In genomic region chr9:59134171-59135041, GRCm38 (mm10) we compare ENCODE assay signal across 9 mouse cellular contexts.
DNase-seq lines count a peak whose midpoint lies in the region; ATAC-seq lines count a peak whose summit lies in the region.
"Had no signal": no experiment of that assay in that cellular context is flagged by ENCODE, and none has a peak within 500 bp of the region (broad histone marks: within the 10 kb centered on the region; RNA-seq: fewer than 3 reads in every experiment).

No protein-coding gene starts in this region.

- H3K27me3 ChIP-seq in forebrain, embryonic 10.5 days (ENCODE audit: poor library complexity, severe bottlenecking) = no peaks in the 10 kb centered on the region
- no peaks in the 10 kb centered on the region for H3K27me3 ChIP-seq in forebrain, embryonic 11.5 days (ENCODE audit: control insufficient read depth, insufficient read depth, low read length)
- no peaks in the 10 kb centered on the region for H3K27me3 ChIP-seq in embryonic facial prominence, embryonic 14.5 days (replicated peaks; ENCODE audit: control insufficient read depth, insufficient read depth, low read length)
- H3K27me3 ChIP-seq in midbrain, embryonic 16.5 days (ENCODE audit: control insufficient read depth, insufficient read depth, low read depth, low read length) = no peaks in the 10 kb centered on the region

- H3K27ac ChIP-seq in forebrain, embryonic 10.5 days = peak overlapping the region; percentile 77
- H3K27ac ChIP-seq in forebrain, embryonic 11.5 days (ENCODE audit: low read depth, low read length) = no peak overlapping the region
- peak overlapping the region; percentile 66 for H3K27ac ChIP-seq in embryonic facial prominence, embryonic 14.5 days (replicated peaks; ENCODE audit: low read depth, low read length)
- peak overlapping the region; percentile 52 for H3K27ac ChIP-seq in midbrain, embryonic 16.5 days (ENCODE audit: low read length)

- no peak for ATAC-seq in forebrain, embryonic 11.5 days (replicated peaks; ENCODE audit: low FRiP score)
- ATAC-seq in embryonic facial prominence, embryonic 14.5 days (ENCODE audit: low read depth) = peak; percentile 92
- ATAC-seq in midbrain, embryonic 16.5 days = no peak

- peak; percentile 21 for DNase-seq in forebrain, embryonic 10.5 days (ENCODE audit: extremely low spot score, low spot score)
- DNase-seq in forebrain, embryonic 11.5 days (ENCODE audit: low spot score) = no peak
- peak; percentile 86 for DNase-seq in embryonic facial prominence, embryonic 14.5 days (ENCODE audit: low spot score)
- peak; percentile 14 to 41 for DNase-seq in heart, postnatal 14 days
- DNase-seq in left cerebral cortex, adult 11 months (ENCODE audit: low spot score) = peak; percentile 15
- DNase-seq in urinary bladder, postnatal 25 days (ENCODE audit: low spot score) = peak; percentile 8
- no peak for DNase-seq in spleen, postnatal 14 days (ENCODE audit: low spot score in 2 of 2)

- peaks cover 18% of the 10 kb centered on the region for H3K4me1 ChIP-seq in forebrain, embryonic 10.5 days
- H3K4me1 ChIP-seq in forebrain, embryonic 11.5 days (replicated peaks; ENCODE audit: control insufficient read depth, insufficient read depth, low read length) = no peaks in the 10 kb centered on the region; the same call in 1 of the 2 replicates
- H3K4me1 ChIP-seq in embryonic facial prominence, embryonic 14.5 days (ENCODE audit: control insufficient read depth, insufficient read depth, low read length) = peaks cover 16% of the 10 kb centered on the region; the same call in 1 of the 2 replicates
- peaks cover 14% of the 10 kb centered on the region; the same call in 1 of the 2 replicates for H3K4me1 ChIP-seq in midbrain, embryonic 16.5 days (ENCODE audit: control insufficient read depth, insufficient read depth, low read length)

- no peak overlapping the region for H3K4me2 ChIP-seq in forebrain, embryonic 11.5 days (ENCODE audit: low read depth, low read length, severe bottlenecking)
- H3K4me2 ChIP-seq in embryonic facial prominence, embryonic 14.5 days (ENCODE audit: low read depth, low read length) = peak overlapping the region; percentile 39
- H3K4me2 ChIP-seq in midbrain, embryonic 16.5 days (ENCODE audit: low read length) = peak overlapping the region; percentile 12; the same call in 1 of the 2 replicates

- intact Hi-C loops in heart, postnatal 14 days (cut with DNase I) = loop anchor here (5.0 kb wide), 1 partner anchor 97 kb away; the partner anchor contains the start of gene Neo1

- no peaks in the 10 kb centered on the region for H3K36me3 ChIP-seq in forebrain, embryonic 10.5 days (replicated peaks)
- H3K36me3 ChIP-seq in forebrain, embryonic 11.5 days (ENCODE audit: control insufficient read depth, insufficient read depth, low read length) = no peaks in the 10 kb centered on the region
- H3K36me3 ChIP-seq in embryonic facial prominence, embryonic 14.5 days (ENCODE audit: control insufficient read depth, insufficient read depth, low read length) = no peaks in the 10 kb centered on the region
- no peaks in the 10 kb centered on the region for H3K36me3 ChIP-seq in midbrain, embryonic 16.5 days (ENCODE audit: control insufficient read depth, insufficient read depth, low read length)

- no peak overlapping the region for H3K9ac ChIP-seq in forebrain, embryonic 11.5 days (ENCODE audit: low read length)
- peak overlapping the region; percentile 17; the same call in 1 of the 2 replicates for H3K9ac ChIP-seq in embryonic facial prominence, embryonic 14.5 days (ENCODE audit: low read depth, low read length)
- no peak overlapping the region for H3K9ac ChIP-seq in midbrain, embryonic 16.5 days (ENCODE audit: low read depth, low read length)

- 48% methylated on average over 15 of the region's 15 CpGs for WGBS in forebrain, embryonic 10.5 days
- 46% methylated on average over 15 of the region's 15 CpGs for WGBS in forebrain, embryonic 11.5 days
- 9% methylated on average over 15 of the region's 15 CpGs for WGBS in embryonic facial prominence, embryonic 14.5 days
- WGBS in midbrain, embryonic 16.5 days = 43% methylated on average over 15 of the region's 15 CpGs

- no peaks in the 10 kb centered on the region for H3K9me3 ChIP-seq in forebrain, embryonic 10.5 days
- no peaks in the 10 kb centered on the region for H3K9me3 ChIP-seq in forebrain, embryonic 11.5 days (ENCODE audit: control insufficient read depth, low read length)
- no peaks in the 10 kb centered on the region for H3K9me3 ChIP-seq in embryonic facial prominence, embryonic 14.5 days (ENCODE audit: control insufficient read depth, low read length)
- no peaks in the 10 kb centered on the region for H3K9me3 ChIP-seq in midbrain, embryonic 16.5 days (replicated peaks; ENCODE audit: control insufficient read depth, low read length, poor library complexity, severe bottlenecking)

- H3K4me3 ChIP-seq in forebrain, embryonic 10.5 days = no peak overlapping the region
- H3K4me3 ChIP-seq in forebrain, embryonic 11.5 days (ENCODE audit: low read depth, low read length) = no peak overlapping the region
- 0 out of 2 replicates have a peak overlapping the region, but pooled peaks have one; percentile 10 for H3K4me3 ChIP-seq in embryonic facial prominence, embryonic 14.5 days (ENCODE audit: low read depth, low read length)
- H3K4me3 ChIP-seq in midbrain, embryonic 16.5 days (ENCODE audit: low read depth, low read length) = no peak overlapping the region
- H3K4me3 ChIP-seq: erythroblast, embryonic 14.5 days had no signal

Comparison
In these comparisons a context has a peak if more than half of its experiments do, and no peak if none do; other contexts are left out.
1. DNase-seq: peak in forebrain, embryonic 10.5 days (single experiment), embryonic facial prominence, embryonic 14.5 days (single experiment), heart, postnatal 14 days (2 of 2), left cerebral cortex, adult 11 months (single experiment) and urinary bladder, postnatal 25 days (single experiment); none in forebrain, embryonic 11.5 days (single experiment) and spleen, postnatal 14 days (0 of 2).